Mouse (Mus musculus) adrenal gland (tissue): ENCODE measurements around the gene Plpp1.

Source experiments
- intact Hi-C: fragments of 180-260 bp; cut with DNase I; formaldehyde crosslinking; loops from one replicate; pipeline ENCODE4 v1.15.1; 2025

The Plpp1 gene

DNA sequence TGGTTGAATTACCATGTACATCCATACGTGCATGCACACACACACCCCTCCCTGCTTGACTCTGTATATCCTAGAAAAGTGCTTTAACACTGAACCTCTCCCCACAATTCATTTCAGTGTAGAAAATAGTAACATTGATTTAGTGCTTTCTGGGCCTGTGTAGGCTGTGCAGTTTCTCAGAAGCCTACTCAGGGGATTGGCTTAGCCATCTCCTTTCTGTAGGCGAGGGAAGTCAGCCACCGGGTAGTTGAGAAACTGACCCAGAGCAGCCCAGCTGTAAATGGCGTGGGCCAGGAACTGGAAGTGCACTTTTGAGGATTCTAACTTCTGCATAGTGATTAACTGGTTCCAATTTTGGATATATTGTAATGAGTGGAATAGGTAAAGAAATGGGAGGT lies 9.7 kb downstream of the Plpp1 start:
- intact Hi-C loops = no loop called here

GRCm38 (mm10) chr13:112810751-112811150 lies 10.2 kb downstream of the Plpp1 start:
- intact Hi-C loops = no loop called here

DNA sequence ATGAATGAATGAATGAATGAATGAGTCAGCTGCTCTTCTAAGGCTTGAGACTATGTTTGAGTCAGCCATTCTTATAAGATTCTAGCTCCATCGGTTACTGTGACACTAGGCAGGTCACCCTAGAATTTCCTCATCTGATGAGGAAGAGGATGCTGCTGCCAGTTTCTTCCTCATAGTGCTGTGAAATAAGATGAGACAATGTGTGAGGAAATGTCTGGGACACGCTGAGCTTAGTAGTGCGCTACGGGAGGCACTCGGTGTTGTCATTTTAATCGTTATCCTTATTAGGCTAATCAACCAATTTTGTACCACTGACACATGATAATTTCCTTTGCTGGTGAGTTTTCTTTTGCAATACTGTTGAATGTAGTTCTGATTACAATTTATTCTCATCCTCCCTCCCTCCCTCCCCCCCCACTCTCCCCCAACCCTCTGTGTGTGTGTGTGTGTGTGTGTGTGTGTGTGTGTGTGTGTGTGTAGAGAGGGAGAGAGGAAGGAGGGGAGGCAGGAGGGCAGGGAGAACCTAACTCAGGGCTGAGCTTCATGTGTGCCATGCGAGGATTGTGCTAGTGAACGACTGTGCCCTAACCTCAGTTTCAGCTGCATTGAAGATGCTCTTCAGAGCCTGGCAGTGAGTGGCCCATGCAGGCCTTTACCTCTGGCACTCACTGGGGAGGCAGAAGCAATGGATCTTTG lies 11.3 kb downstream of the Plpp1 start:
- intact Hi-C loops = no loop called here

DNA sequence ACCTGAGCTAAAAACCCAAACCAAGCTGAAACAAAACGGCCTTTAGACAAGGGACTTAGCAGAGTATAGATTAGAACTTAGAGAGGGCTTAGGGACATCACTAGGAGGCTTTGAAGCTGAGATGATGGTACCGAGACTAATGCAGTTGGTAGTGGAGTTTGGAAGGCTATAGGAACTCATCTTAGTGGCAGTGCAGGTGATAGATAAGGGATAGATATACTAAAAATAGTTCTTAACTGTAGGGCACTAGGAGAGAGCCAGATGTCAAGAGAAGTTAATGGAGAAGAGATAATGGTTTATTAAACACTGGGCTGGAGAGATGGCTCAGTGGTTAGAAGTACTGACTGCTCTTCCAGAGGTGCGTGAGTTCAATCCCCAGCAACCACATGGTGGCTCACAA lies 15.4 kb downstream of the Plpp1 start:
- intact Hi-C loops = no loop called here

DNA sequence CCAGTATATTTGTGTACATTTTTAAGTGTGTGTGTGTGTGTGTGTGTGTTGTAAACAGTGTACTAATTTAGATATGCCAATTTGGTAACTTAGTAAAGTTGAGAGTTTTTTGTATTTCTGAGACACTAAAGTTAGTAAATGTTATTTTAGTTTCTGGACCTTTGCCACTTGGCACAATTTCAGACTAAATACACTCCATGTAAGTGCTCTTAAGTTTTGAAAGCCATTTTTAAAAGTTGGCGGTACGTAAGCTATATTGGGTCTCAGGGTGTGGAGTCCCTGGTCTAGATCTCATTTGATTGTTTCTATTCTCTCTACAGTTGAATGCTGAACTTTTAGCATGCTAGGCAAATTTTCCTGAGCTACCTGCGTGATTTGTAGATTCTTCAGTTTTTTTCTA lies 17.5 kb downstream of the Plpp1 start:
- intact Hi-C loops = no loop called here

- intact Hi-C loops = no loop called here
These were observed 21.8 kb downstream of the Plpp1 start for GRCm38 (mm10) chr13:112822413-112822812.

- intact Hi-C loops = no loop called here
These were observed 22.8 kb downstream of the Plpp1 start for GRCm38 (mm10) chr13:112823236-112823910.

- intact Hi-C loops = no loop called here
These were observed 23.5 kb downstream of the Plpp1 start for GRCm38 (mm10) chr13:112823911-112824648.

DNA sequence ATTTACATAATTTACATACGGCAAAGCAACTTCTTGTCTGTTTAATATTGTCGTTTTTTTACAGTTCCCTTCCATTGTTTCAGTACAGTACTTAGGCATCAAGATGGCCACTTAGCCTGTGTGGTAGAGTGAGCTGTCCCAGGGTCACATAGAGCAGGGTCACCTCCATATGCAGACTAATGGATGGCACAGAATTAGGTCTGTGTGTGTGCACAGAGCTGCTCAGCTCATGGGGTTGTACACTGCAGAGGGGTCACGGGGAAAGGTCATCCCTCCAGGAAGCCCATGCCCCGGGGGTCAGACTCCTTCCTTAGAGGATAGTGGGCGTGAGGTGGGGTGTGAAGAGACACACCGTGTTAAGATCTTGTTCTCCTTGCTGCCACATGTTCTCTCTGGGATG lies 24.9 kb downstream of the Plpp1 start:
- intact Hi-C loops = no loop called here

DNA sequence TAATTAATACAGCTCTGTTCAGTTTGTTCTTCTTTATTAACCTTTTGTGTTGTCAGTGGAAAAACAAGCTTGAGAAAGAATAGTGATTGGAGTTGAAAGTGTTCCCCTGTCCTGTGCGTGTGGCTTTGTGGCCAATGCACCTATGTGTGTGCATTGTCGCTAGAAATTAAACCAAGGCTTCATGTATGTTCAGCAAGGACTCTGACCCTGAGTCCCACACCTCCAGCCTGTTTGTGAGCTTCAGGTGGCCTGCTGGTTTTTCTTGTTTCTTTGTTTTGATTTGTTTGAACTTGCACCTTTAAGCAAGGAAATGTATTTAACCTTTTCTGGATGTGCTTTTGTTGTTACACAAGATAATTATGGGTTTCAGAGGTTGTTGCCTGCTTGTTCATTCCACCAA lies 29.0 kb downstream of the Plpp1 start:
- intact Hi-C loops = no loop called here

DNA sequence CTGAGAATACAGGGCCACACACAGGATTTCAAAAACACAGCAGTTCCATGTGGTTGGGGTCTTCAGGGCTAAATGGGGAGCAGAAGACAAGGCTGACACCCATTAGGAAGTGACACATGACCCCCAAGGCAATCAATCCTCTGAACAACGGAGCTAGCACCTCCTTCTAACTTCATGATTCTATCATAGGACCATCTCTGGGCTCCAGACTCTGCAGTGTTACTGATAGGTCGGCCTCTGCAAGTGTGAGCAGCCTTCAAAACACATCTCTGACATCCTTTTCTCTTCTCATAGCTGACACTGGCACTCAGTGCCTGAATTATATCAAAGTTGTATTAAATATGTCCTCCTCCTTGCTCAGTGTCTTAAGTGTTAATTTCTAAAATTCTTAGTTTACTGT lies 32.0 kb downstream of the Plpp1 start:
- intact Hi-C loops = no loop called here

DNA sequence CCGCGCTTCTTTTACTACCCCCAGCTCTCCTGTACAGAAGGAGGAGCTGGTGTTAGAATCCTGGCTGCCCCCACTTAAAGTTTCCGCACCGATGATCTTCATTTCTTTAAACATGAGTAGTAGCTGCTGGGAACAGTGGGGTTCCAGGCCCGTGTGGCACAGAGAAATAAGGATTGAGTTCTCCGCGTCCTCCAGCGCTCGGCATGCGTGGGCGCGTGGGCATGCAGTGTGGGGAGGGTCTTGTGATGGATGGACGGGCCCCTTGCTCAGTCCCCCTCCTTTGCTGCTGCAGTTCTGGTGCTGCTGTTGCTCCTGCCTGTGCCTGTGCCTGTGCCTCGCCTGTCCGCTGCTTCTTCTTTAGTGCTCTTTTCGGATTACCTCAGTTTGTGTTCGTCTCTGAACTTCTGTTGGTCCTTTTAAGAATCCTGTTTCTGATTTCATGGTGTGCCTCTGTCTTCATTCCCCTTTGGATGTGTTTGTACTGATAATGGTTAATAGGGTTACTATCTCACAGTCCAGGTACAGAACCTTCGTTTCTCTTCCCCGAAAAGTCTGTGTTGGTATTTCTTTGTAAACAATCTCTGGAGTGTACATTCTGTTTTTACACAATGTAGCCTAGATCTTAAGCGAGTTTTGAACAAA lies 32.8 kb downstream of the Plpp1 start:
- intact Hi-C loops = no loop called here

DNA sequence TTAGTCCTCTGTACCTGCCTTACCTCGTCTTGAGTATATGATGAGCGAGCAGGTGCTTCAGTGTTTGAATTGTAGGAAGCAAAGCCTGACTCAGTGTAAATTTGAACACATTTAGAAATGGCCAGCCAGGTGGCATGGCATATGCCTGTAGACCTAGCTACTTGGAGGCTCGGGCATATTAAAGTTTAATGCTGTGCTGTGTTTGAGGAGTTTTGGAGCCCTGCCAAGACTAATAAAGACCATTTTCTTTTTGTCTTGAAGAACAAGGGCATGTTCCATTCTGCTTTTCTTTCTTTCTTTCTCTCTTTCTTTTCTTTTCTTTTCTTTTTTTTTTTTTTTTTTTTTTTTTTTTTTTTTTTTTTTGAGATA lies 33.3 kb downstream of the Plpp1 start:
- intact Hi-C loops = no loop called here

GRCm38 (mm10) chr13:112835113-112835512 lies 34.5 kb downstream of the Plpp1 start:
- intact Hi-C loops = no loop called here

GRCm38 (mm10) chr13:112836951-112837350 lies 36.4 kb downstream of the Plpp1 start:
- intact Hi-C loops = no loop called here

GRCm38 (mm10) chr13:112837621-112838155 lies 37.1 kb downstream of the Plpp1 start:
- intact Hi-C loops = no loop called here

DNA sequence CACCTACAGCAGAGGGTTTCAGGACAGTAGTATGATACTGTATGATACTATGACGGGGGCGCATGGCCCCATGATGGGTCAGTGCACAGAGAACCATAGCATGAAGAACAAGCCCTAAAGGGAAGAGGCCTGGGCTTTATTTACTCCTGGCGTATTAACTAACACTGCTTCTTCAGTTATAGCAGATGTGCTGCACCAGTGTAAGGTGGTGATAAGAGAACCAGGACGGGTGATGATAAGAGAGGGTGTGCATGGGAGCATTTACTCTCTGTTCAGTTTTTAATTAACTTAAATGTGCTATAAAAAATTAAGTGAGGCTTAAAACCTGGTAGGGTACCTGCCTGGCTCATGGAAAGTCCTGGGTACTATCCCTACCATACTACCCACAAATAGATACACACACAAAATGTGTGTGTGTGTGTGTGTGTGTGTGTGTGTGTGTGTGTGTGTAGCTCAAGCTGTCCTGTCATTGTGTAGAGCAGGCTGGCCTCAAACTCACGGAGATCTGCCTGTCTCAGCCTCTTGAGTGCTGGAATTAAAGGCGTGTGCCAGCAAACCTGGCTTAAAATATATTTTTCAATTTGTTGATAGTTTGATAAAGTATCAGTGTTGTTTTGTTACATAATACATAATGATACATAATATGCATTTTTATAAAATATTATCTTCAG lies 38.1 kb downstream of the Plpp1 start:
- intact Hi-C loops = no loop called here

DNA sequence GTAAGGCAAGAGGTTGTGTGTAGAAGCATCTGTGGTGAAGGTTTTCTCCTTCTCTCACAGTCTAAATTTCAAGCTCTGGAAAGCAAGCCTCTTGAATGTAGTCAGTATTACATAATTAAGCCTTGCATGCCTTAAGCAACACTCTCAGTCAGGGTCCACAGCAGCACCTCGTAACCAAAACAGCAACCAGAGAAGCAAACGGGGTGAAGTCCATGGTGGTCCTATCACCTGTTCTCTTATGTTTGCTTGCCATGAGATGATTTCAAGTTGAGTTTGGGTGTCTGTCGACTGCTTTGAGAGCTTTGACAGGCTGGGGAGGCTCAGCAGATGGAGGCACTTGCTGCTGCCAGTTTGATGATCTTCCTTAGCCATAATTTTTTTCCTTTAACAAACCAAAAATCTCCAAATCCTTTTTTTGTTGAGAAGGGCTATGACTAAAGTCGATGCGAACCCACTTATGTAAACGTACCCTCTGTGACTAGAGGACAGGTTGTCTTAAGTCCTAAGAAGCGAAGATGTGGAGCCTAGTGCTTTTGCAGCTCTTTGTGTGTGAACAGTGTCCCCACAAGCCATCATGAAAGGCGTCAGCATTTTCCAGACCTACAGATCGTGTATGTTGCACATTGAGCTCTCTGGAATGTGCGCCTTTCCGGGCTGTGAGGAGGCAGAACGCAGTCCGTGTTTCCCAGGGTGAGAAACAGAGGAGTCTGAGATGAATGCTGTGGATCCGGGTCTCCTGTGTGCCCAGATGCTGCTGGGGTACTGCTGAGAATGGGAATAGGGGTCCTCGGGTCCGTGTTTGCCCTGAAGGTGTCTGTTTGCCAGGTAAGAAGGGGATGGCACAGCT lies 39.9 kb downstream of the Plpp1 start:
- intact Hi-C loops = no loop called here

DNA sequence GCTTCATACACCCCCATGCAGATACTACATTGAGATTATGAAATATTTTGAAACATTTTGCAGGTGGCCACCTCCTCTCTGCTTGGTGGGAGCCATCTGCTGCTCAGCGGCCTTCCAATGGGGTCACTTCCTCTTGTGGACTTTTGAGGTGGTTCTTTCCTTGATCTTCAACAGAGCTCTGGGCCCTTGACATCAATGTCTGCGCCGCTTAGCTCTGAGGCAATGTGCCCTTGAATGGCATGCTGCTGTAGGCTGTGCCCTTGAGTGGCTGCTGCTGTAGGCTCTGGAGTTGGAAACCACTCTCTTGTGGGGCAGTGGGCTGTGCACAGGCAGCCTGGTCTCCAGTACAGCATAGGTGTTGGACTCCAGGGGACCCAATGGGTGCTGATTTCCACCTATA lies 45.3 kb downstream of the Plpp1 start:
- intact Hi-C loops = no loop called here

GRCm38 (mm10) chr13:112853710-112854316 lies 53.2 kb downstream of the Plpp1 start:
- intact Hi-C loops = no loop called here
